Mouse (Mus musculus): ENCODE results near the gene Sdccag8. TPM values are rescaled to one million over a fixed set of nuclear protein-coding genes. Genes with fewer than 3 reads are reported as not detected.

Gene Sdccag8
- total RNA-seq (2015; ENCODE audit: low replicate concordance) (3.1 and 5.0 TPM in 2 replicates), total RNA-seq (2017; ENCODE audit: low replicate concordance) (6.8 and 9.8 TPM in 2 replicates)

DNA sequence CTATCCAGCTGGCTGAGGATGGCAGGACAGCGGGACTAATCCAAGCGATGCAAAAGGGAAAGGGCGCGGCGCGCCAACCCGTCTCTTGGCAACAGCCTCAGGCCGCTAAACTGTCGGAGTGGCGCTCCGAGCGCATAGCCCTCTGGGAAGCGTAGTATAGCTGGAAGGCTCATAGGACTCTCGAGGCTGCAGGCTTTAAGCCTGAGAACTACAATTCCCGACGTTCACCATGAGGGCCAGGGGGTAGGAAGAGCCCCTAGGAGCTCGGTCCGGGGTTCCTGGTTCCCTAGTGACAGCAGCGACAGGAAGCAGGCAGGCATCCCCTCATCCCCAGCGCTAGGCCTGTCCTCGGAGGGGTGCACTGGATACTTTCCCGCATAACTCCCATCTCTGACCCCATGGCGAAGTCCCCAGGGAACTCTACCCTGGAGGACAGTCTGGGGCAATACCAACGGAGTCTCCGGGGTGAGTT, at the start of gene Sdccag8:
Sdccag8 (plus strand) TSS at position 70 of the 472 bp plus-strand sequence.
- ATAC-seq (replicated peaks; ENCODE audit: low FRiP score, poor library complexity, severe bottlenecking), result peak; percentile 92

DNA sequence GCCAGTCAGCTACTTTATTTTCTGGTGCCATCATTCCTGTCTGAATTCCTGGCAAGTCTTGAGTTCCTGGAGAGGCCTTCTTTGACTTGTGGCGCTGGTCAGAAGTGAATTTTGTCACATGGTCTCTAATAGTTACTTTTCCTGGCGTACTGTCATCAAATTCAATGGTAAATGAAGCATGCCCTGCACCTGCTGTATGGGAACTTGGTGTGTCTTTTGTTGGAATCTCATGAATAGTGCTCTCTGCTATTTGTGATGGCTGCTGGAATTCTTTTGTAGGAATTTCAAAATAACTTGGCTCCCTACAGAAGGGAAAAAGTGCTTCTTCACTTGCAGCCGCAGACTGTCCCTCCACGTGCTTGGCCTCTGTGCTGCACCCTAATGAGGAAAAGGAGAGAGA, 39.9 kb upstream of the Sdccag8 start:
- ATAC-seq (replicated peaks; ENCODE audit: low FRiP score, poor library complexity, severe bottlenecking), result no peak

DNA sequence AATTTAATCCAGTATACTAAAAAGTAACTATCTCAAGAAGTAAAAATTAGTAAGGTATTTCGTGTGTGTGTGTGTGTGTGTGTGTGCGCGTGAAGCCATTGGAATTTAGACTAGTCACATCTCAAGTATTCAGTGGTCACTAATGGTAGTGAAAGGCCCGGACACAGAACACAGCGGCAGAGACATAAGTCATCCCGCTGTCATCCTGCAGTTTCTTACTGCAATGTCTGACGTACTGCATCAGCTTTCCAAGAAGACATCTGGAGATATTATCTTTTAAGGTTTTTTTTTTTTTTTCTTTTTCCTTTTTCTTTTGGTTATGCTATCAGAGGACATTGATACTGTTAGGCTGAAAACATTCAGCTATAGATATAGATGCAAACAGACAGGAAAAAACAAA, 25.1 kb upstream of the Sdccag8 start:
- no peak for ATAC-seq (replicated peaks; ENCODE audit: low FRiP score, poor library complexity, severe bottlenecking)

DNA sequence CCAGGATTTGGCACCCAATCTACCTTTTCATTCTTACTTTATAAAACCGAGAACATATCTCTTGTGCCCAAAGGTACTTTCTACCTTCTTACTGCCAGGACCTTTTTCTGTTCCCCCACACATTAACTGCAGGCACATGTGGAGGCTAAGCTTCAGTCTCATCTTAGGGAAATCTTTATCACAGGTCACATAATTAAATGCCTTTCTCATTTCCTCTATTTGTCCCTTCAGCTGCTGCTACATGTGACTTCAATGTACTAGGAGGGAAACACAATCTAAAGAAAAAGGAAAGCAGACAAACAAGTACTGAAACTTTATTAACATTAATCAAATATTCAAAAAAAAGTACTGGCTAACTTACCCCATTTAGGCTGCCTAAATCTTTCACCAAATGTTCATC, 22.3 kb upstream of the Sdccag8 start:
- no peak for ATAC-seq (replicated peaks; ENCODE audit: low FRiP score, poor library complexity, severe bottlenecking)

DNA sequence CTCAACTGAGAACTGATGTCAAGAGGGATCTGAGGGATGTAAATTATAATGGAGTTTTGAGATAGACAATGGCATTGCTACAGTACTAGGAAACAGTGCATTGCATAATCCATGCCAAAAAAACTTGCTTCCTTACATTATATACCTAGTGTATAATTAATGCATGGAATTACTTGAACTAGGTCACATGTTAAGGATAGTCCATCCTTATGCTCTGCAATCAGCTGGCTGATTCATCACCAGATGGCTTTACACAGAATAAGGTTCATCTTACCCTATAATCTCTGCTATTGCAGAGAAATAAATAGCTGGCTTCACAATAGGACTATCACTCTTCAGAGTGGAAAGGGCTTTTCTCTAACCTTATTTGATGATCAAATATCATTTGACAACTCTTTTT, 15.8 kb upstream of the Sdccag8 start:
- ATAC-seq (replicated peaks; ENCODE audit: low FRiP score, poor library complexity, severe bottlenecking), result no peak

DNA sequence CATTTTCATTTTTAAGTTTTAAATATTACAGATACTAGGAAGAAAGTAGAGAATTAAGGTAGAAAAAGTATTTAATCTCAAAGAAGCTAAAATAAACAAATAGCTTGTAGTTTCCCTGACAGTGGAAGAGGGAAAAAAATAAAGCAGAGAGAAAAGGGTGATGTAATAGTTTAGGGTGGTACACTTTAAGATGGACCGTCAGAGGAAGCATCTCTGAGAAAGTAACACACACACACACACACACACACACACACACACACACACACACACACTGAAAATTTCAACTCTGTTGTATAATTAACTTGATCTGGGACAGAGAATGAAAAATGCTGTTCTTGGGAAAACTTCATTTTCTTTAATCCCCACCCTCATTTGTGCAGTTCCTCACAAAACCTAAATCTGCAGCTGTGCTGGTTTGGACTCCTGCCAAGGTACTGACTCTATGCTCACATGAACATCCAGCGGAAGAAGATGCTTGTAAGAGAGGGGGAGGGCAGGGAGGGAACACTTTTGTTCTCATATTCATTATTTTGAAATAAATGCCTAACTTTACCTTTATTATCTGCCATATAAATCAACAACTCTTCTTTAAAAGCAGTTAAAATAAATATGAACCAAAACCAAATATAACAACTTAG, 13.6 kb upstream of the Sdccag8 start:
- ATAC-seq (replicated peaks; ENCODE audit: low FRiP score, poor library complexity, severe bottlenecking), result no peak

DNA sequence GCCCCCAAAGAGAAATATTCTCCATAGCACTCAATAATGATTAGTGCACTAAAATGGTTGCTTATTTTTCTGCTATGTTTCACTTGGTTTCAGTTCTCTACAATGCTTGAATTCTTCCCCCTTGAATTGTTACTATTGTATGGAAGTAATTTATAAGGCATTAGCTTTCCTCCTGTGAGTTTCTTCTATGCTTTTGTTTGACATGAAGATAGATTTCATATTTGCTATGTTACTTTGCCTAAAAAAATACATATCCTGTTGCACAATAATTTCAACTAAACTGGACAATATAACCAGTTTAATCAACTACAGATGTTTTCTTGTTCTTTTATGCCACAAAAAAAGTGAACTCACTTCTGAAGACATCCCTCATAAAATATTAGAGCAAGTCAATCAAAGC, 4.3 kb upstream of the Sdccag8 start:
- no peak for ATAC-seq (replicated peaks; ENCODE audit: low FRiP score, poor library complexity, severe bottlenecking)

DNA sequence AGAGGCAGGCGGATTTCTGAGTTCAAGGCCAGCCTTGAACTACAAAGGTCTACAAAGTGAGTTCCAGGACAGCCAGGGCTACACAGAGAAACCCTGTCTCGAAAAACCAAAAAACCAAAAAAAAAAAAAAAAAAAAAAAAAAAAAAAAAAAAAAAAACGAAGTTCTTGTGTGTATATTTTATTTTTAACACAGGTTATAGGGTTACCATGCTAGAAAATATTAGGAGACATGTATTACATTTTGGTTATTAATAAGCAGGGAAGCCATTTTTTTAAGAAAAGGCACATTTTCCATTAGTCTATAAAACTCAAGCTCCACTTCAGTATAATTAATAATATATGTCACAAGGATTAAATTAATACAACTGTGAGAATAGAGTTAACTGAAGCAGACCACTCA, 2.6 kb upstream of the Sdccag8 start:
- ATAC-seq (replicated peaks; ENCODE audit: low FRiP score, poor library complexity, severe bottlenecking), result no peak

DNA sequence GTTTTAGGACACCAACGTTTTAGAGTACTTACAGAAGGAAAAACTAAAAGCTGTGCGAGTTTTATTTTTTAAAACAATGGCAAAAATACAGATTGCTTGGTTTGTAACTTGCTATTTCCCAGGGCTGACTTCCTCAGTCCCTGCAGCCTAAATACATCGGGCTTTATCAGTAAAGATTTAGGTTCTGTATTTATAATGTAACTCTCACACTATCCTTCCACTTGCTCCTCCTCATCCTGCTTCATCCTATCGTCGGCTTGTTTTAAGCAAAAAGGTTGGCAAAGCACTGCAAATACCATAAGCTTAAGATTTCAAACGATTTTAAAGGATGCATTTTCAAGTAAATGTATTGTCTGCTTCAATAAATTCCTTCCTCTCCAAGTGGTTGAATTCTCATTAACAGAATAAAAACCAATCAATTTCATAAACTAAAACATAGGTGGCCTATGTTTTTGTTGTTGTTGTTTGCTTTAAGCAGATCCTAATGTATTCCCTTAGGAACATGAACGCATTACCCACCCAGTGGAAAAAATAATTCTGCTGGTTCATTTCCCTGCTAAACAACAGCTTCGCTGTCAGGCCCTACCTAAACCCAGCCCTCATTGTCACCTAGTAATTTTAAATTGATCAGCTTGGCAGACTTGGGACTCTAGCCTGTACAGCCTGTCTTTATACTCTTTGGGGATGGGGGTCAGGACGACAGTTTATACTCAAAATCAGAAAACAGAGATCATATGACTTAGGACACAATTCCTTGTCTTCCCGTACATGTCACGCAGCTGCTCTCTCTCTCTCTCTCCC, 1.8 kb upstream of the Sdccag8 start:
- ATAC-seq (replicated peaks; ENCODE audit: low FRiP score, poor library complexity, severe bottlenecking), result no peak

DNA sequence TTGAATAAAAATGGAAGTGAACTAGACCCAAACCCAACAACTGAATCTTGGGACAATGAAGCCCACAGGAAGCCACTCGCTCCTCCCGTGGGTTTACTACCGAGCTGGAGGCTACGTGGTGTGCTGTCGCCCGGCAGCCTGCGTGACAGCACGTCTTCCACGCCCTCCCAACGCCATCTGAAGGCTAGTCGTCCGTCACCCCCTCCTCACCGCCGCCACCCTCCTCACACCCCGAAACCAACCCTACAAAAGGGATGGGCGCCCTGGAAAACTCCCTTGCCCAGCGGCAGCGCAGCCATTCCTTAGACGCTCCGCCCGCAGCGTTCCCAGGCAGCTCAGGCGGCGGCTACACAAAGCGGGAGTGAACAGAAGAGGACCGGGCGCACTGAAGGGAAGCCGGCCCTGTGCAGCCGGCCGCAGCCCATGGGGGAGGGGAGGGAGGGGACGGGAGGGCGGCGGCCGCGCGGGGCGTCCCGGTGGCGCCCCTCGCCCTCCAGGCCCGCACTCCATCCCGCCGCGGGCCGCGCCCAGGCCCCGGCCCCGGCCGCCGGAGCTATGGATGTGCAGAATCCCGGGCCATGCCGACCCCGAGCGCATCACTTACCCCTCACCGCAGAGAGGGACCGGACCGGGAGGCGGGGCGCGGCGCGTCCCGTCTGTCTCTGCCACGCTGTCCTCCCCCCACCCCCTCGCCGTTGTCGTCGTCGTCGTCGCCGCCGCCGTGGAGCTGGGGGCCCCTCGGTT, 996 bp upstream of the Sdccag8 start:
- ATAC-seq (replicated peaks; ENCODE audit: low FRiP score, poor library complexity, severe bottlenecking), result peak; percentile 51

DNA sequence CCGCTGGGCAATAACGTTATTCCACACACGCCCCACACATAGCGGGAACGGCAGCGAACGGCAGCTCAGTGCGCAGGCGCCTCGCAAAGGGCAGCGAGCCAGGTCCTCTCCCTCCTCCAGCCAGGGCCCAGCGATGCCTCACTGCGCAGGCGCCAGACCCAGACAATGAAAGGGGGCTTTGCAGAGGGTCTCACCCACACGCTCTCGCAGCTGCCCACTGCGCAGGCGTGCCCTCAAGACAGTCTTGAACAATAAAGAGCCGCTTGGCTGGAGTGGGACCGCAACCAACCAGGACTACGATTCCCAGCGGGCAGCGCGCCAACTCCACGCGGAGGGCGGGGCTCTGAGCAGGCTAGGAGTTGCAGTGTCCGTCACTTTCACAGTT, 432 bp upstream of the Sdccag8 start, which contains the start of gene Cep170:
Cep170 (minus strand) TSS at position 32 of the 385 bp plus-strand sequence.
- ATAC-seq (replicated peaks; ENCODE audit: low FRiP score, poor library complexity, severe bottlenecking), result peak; percentile 83

DNA sequence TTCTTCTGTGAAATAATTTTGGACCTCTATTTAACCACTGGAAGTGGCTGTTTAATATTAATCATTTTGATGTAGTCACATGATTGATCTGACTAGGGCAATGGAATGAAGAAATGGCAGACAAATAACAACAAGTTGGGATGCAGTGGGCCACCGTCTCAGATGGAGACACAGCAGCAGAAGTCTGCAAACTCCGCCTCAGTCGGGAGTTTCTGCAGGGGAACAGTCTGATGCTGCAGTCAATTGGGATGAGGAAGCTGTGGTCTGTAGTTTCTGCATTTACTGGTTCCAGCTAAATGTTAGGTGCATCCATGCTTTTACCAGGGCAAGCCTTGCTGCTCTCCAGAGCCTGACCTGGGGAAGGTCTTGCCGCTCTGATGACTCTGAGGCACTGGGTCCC, 2.3 kb downstream of the Sdccag8 start:
- no peak for ATAC-seq (replicated peaks; ENCODE audit: low FRiP score, poor library complexity, severe bottlenecking)

DNA sequence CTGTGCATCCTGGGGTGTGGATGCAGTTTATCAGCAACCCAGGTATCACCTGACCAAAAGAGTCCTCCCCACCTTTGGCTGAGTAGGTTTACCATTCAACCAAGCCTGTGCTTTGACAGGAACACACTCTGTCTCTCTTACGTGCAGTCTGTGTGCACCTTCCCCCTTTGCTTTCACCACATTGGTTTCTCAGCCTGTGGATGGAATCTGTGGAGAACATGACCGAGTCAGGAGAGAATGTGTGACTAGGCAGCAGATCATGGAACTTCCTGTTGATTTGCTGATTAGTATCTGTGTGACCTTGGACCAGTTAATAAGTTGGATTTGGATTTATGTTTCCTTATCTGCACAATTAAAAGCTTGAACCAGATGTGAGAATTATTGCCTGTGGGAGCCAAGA, 3.7 kb downstream of the Sdccag8 start:
- ATAC-seq (replicated peaks; ENCODE audit: low FRiP score, poor library complexity, severe bottlenecking), result no peak

DNA sequence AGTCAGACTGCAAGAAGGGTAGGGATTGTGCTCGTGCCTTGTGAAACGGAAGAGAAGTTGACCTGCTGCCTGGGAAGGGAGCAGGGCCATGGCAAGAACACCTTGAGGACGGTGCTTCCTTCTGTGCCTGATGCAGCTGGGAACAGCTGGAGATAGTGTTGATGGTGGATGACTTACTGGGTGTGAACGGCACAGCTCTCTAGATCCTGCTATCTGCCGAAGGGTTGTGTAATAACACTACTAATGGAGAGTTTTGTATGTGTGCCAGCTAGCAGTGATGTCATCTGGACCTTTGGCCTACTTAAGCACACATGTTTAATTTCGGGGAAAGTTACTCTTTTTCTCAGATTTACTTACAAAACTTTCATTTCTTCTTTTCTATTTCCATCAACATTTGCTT, 4.3 kb downstream of the Sdccag8 start:
- no peak for ATAC-seq (replicated peaks; ENCODE audit: low FRiP score, poor library complexity, severe bottlenecking)

DNA sequence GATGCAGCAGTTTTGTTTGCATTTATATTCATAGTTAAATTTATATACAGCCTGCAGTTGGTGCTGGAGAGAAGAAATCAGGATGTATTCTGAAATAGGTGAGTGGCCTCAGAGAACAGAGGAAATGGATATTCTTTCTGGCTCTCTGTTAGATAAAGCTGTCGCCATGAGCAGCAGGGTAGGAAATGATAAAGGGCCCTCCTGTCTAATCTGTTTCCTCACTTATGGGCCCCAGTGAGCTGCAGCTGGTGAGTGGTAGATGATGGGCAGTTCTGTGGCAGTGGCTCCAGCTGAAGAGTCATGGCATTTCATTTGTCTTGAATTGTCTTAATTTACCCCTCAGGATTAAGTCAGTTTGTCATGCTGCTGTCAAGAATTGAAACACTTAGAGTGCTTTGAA, 7.5 kb downstream of the Sdccag8 start:
- peak; percentile 66; the same call in 1 of the 2 replicates for ATAC-seq (replicated peaks; ENCODE audit: low FRiP score, poor library complexity, severe bottlenecking)

DNA sequence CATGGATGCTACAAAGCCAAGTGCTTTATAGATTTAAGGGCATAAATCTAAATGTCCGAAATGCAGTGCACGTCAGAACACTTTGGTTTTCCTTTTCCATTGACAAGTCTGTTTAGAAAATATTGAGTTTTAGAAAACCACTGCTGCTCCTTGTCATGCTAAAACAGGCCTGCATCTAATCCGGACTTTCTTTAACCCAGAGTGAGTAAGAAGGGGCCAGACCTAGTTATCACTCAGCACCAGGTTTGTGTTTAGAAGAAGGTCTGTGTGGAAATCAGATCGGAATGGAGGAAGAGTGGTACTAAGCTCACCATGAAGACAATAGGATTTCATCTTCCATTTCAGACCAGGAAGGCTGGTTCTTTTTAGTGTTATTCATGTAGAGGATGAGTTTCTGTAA, 8.5 kb downstream of the Sdccag8 start:
- ATAC-seq (replicated peaks; ENCODE audit: low FRiP score, poor library complexity, severe bottlenecking), result no peak

DNA sequence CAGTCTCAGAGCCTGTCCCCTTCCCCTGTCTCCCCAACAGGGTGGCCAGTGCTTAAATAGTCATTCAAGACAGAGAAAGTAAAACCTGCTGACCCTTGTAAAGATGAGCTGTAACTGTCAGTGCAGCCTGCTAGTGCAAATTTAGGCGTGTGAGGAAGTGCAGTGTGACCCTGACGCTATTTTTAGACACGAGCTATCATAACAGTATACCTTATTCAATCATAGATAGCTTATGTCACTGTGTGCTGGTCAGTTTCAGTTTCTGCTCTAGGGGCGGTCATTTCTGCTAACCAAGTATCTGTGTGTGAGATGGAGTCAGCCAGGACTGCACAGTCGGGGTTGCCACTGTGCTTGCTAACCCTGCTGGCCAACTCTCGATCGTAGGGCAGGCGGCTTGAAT, 9.4 kb downstream of the Sdccag8 start:
- no peak for ATAC-seq (replicated peaks; ENCODE audit: low FRiP score, poor library complexity, severe bottlenecking)

DNA sequence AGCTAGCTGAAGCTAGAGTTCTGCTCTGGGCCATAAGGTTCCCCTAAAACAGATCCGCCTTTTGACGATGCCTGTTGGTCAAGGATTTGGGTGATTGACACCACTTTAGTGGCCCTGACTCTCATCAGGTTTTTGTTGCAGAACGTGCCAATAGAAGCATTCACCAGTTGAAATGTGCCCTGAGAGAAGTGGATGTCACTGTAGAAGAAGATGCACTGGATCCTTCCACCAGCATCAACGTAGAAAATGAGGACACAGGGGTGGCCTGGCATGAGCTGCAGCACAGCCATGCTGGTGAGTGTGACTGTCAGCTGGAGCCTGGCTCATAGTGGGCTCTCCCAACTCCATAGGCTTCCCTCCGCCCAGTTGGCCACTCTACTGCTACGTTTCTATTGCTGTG, 10.2 kb downstream of the Sdccag8 start:
- ATAC-seq (replicated peaks; ENCODE audit: low FRiP score, poor library complexity, severe bottlenecking), result no peak

DNA sequence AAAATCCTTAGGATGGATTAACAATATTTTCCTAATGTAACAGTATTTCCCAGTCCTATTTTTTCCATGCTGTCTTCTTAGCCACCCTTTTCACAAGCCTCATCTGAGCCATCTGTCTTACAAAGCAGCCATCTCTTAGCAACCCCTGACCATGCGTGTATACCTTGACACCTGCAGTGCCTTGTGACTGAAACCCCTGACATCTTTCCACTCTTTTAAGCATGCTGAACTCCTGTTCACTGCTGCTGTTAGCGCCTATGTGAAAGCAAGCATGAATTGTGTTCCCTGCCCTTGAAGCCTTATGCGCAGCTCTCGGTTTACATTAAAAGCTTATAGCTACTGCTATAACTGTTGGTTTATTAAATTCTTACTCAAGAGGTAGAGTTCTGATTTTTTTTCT, 10.6 kb downstream of the Sdccag8 start:
- ATAC-seq (replicated peaks; ENCODE audit: low FRiP score, poor library complexity, severe bottlenecking), result no peak

DNA sequence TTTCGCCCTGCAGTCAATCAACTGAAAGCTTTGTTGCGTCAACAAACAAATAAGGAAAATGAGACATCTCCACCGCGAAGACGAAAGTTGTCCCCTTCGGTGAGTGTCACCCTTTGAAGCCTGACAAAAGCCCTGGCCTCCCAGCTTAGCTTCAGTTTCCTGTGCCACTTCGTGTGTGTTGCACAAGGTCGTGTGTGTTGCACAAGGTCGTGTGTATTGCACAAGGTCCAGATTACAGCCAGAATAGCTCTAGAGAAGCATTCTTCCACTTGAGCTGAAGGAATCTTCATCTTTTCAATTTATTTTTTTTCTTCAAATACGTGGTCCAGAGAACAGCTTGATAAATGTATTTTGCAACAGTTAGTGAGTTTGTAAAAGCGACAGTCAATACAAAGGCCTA, 11.7 kb downstream of the Sdccag8 start:
- no peak for ATAC-seq (replicated peaks; ENCODE audit: low FRiP score, poor library complexity, severe bottlenecking)

DNA sequence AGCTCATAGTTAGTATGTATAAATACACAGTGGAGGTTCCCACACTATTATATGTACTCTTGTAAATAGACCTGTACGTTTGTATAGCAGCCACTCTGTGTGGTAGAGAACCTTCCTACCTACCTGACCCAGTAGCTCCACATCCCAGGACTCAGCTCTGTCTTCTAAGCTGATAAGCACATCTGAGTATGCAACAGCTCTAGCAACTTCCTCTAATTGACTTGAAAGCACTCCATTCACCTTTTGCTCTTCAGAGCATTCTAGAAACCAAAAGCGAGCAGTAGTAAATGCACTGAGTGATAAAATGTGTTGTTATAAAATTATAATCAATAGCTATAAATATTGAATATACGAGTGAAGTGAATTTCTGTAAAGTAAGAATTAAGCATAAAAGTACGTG, 12.5 kb downstream of the Sdccag8 start:
- ATAC-seq (replicated peaks; ENCODE audit: low FRiP score, poor library complexity, severe bottlenecking), result no peak

Measured in erythroblast, adult 5-6 weeks (primary cell).